Mouse (Mus musculus) kidney, adult 8-10 months (tissue): Measurements from ENCODE around the gene Ropn1l.

Experiments
- DNase-seq, 2 experiments: peaks; one replicate each; pipeline ENCODE4 v3.0.0; 2022

Ropn1l gene

GRCm38 (mm10) chr15:31404346-31404745, 49.2 kb downstream of the Ropn1l start:
- no peak for DNase-seq

GRCm38 (mm10) chr15:31402200-31402892, 51.2 kb downstream of the Ropn1l start:
- no peak for DNase-seq

- DNase-seq: no peak
Observed at GRCm38 (mm10) chr15:31400974-31401373, 52.6 kb downstream of the Ropn1l start.

- DNase-seq: no peak
Observed at GRCm38 (mm10) chr15:31398769-31399168, 54.8 kb downstream of the Ropn1l start.

- no peak for DNase-seq
Observed at GRCm38 (mm10) chr15:31397379-31397778, 56.2 kb downstream of the Ropn1l start.

DNA sequence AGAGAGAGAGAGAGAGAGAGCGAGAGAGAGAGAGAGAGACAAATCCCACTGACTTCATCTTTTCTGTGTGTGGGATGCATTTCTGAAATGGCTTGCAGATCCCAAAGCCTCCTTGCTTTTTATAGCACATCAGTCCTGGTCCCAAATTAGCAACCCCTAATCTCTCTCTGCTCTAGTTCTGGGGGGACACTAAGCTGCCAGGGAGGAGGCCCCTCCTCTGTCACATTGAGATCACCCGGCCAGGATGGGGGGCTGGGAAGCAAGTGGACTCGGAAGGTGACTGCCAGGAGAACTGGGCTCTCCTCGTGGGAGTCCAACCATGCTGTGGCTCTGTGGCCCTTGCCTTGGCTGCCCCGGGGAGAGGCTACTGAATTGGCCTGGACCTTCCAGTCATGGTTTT, 56.8 kb downstream of the Ropn1l start:
- no peak for DNase-seq

GRCm38 (mm10) chr15:31395986-31396385, 57.6 kb downstream of the Ropn1l start:
- DNase-seq: peak; percentile 60 to 71

- DNase-seq: no peak
Observed at GRCm38 (mm10) chr15:31393402-31393801, 60.1 kb downstream of the Ropn1l start.

- DNase-seq: no peak
Observed at GRCm38 (mm10) chr15:31392705-31393104, 60.8 kb downstream of the Ropn1l start.

DNA sequence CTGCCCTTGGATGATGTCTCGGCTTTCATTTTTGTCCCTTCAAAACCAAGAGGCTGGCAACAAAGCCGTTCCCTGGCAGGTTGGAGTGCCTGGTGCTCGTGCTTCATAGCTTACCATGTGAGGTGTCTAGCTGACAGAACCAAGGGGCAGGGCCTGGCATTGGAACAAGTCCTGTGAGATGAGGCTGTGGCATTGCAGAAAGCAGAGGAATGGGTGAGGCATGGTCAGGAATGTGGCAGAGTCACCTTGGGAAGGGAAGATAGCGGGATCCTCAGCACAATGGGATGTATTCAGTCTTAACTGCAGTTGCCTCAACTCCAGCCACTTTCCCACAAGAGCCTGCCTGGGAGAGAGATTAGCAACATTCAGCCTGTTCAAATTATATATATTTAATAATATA, 61.4 kb downstream of the Ropn1l start:
- no peak for DNase-seq
